Mouse (Mus musculus): Measurements from ENCODE around the gene Cryl1.

- TF ChIP-seq CTCF (IDR thresholded peaks at IDR 0.05; ENCODE audit: extremely low read depth, insufficient read length, insufficient replicate concordance, low read depth, low read length) (no peak), POLR2A (IDR thresholded peaks at IDR 0.05; ENCODE audit: low read depth, low read length) (no peak)
These were observed 46.7 kb downstream of the Cryl1 start for GRCm38 (mm10) chr14:57351521-57352235.

Measured in small intestine, adult 2 months (tissue).